Mouse (Mus musculus): ENCODE results near the gene Armc6. TPM values are rescaled to one million over a fixed set of nuclear protein-coding genes. Genes with fewer than 3 reads are reported as not detected.
A peak's percentile ranks its signal among the peaks of the same experiment; 100 is the strongest.

Gene Armc6
- 23.8 and 31.5 TPM in 2 replicates for polyA plus RNA-seq (2015; fragmentation: Nextera tagmentation; extraction: Ambion mirVana)

DNA sequence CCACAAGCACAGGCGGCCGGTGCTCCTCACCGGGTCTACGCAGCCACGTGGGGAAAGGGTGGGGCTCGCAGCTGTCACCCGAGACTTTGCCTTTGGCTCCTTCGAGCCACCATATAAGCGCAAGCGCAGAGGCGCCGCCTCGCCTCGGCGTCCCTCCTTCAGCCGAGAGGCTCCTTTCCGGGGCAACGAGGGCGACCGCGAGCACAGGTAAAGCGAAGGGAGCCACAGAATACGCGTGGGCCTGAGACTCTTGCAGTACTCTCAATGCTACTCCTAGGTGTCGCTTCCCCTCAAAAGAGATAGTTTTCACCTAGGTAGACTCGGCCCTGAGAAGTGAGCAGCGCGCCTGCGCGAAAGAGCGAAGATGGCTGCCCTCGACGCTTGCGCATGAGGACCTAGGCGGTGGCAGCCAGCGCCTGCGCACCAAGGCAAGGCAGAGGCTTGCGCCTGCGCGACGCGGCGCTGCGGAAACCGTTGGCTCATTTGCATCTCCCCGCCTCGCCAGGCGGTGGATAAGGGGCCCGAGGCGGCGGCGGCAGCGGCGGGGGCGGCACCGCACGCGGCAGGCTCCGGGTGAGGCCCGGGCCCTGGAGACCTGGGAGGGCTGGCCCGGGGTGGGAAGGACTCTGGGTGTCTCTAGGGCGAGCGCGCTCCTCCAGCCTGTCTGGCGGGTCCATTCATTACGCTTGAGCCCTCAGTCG, at the start of gene Armc6, which contains the start of gene Sugp2:
TSS of gene Armc6 (minus strand) at position 387 of the 701 bp plus-strand sequence.
TSS of gene Sugp2 (plus strand) at position 147 of the 701 bp plus-strand sequence.
- peak; percentile 97 for ATAC-seq (ENCODE audit: low FRiP score, low TSS enrichment)
- WGBS: under 1% methylated on average over 65 of the region's 67 CpGs
- peak within 1 kb of the TSS; percentile 85 for H3K4me2 ChIP-seq (replicated peaks; ENCODE audit: low read depth, low read length)

GRCm38 (mm10) chr8:70283136-70284077, 49.1 kb upstream of the Armc6 start:
- H3K4me2 ChIP-seq (replicated peaks; ENCODE audit: low read depth, low read length): peak overlapping the region; percentile 88
- H3K4me1 ChIP-seq (ENCODE audit: insufficient read depth, low read length): peaks cover 21% of the 10 kb centered on the region
- H3K27ac ChIP-seq (ENCODE audit: low read length): peak overlapping the region; percentile 77
- no peaks in the 10 kb centered on the region for H3K27me3 ChIP-seq (ENCODE audit: insufficient read depth, low read length)
- peak; percentile 60 for ATAC-seq (ENCODE audit: low FRiP score, low TSS enrichment)
- H3K9ac ChIP-seq (replicated peaks; ENCODE audit: low read length): peak overlapping the region; percentile 93
- peaks cover 36% of the 10 kb centered on the region for H3K36me3 ChIP-seq (ENCODE audit: insufficient read depth, low read length)
- H3K4me3 ChIP-seq (ENCODE audit: low read length): peak overlapping the region; percentile 78
- H3K9me3 ChIP-seq (ENCODE audit: low read length): 0 out of 2 replicates have a peak, but pooled peaks cover 2% of the 10 kb centered on the region
- under 1% methylated on average over 55 of the region's 55 CpGs for WGBS

More for the DNA sequence above, at the start of gene Armc6, which contains the start of gene Sugp2:
- H3K27ac ChIP-seq (ENCODE audit: low read length): peak within 1 kb of the TSS; percentile 94
- H3K36me3 ChIP-seq (ENCODE audit: insufficient read depth, low read length): peaks cover 28% of the 10 kb centered on the region; the same call in 1 of the 2 replicates
- no peaks in the 10 kb centered on the region for H3K27me3 ChIP-seq (ENCODE audit: insufficient read depth, low read length)
- no peaks in the 10 kb centered on the region for H3K9me3 ChIP-seq (ENCODE audit: low read length)
- H3K4me3 ChIP-seq (ENCODE audit: low read length): peak within 1 kb of the TSS; percentile 76
- peak within 1 kb of the TSS; percentile 88 for H3K9ac ChIP-seq (replicated peaks; ENCODE audit: low read length)
- peaks cover 21% of the 10 kb centered on the region for H3K4me1 ChIP-seq (ENCODE audit: insufficient read depth, low read length)

DNA sequence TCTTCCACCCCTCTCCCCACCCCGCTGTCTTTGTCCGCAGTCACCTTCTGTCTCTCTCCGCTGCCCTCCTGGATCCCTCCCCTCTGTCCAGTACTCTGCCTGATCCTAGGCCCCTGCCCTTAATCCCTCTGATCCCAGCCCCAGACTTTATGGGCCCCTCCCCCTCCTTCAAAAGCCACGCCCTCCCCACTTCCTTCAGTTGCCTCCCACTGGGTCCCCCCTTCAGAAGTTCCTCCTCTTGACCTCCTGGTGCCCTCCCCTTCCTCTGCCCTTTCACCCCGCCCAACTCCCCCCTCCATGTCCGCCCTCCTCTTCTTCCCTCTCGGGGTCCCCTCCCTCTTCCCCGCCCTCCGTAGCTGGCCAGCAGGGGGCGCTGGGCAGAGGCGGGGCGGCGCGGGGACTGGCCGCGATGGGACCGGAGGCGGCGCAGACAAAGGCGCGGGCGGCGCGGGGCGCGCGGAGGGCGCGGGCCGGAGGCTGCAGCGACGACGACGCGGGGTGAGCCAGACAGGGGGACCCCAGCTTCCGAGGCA, 48.4 kb upstream of the Armc6 start, which contains the start of gene Homer3:
TSS of gene Homer3 (plus strand) at position 225 of the 533 bp plus-strand sequence.
- Histone ChIP-seq H3K27ac (ENCODE audit: low read length) (peak within 1 kb of the TSS; percentile 77), H3K4me3 (ENCODE audit: low read length) (peak within 1 kb of the TSS; percentile 78), H3K36me3 (ENCODE audit: insufficient read depth, low read length) (peaks cover 28% of the 10 kb centered on the region), H3K27me3 (ENCODE audit: insufficient read depth, low read length) (no peaks in the 10 kb centered on the region), H3K9ac (replicated peaks; ENCODE audit: low read length) (peak within 1 kb of the TSS; percentile 93), H3K4me1 (ENCODE audit: insufficient read depth, low read length) (peaks cover 25% of the 10 kb centered on the region), H3K4me2 (replicated peaks; ENCODE audit: low read depth, low read length) (peak within 1 kb of the TSS; percentile 88), H3K9me3 (ENCODE audit: low read length) (0 out of 2 replicates have a peak, but pooled peaks cover 2% of the 10 kb centered on the region)
- peak; percentile 90 for ATAC-seq (ENCODE audit: low FRiP score, low TSS enrichment)
- WGBS: 0% methylated on average over 20 of the region's 36 CpGs

DNA sequence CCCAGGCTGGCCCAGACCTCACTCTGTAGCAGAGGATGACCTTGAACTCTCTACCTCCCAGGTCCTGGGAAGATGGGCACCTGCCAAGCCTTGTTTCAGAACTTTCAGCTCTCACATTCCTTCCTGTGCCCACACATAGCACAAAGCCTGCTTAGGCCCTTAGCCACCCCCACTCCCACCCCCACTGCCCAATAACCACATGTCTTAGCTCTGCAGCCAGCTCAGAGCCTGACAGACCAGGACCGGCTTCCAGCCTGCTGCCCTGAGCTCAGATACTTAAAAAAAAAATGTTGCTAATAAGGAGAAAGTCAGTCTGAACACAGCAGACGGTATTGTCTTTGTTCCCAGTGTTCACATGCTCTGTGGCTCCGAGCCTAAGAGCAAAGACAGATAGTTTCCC, 46.7 kb upstream of the Armc6 start:
- peak overlapping the region; percentile 44; the same call in 1 of the 2 replicates for H3K27ac ChIP-seq (ENCODE audit: low read length)
- no peak for ATAC-seq (ENCODE audit: low FRiP score, low TSS enrichment)
- WGBS: 49% methylated on average over 3 of the region's 3 CpGs
- no peak overlapping the region for H3K4me3 ChIP-seq (ENCODE audit: low read length)
- H3K36me3 ChIP-seq (ENCODE audit: insufficient read depth, low read length): peaks cover 14% of the 10 kb centered on the region
- H3K9ac ChIP-seq (replicated peaks; ENCODE audit: low read length): no peak overlapping the region; the same call in 1 of the 2 replicates
- H3K9me3 ChIP-seq (ENCODE audit: low read length): no peaks in the 10 kb centered on the region
- H3K27me3 ChIP-seq (ENCODE audit: insufficient read depth, low read length): no peaks in the 10 kb centered on the region
- H3K4me1 ChIP-seq (ENCODE audit: insufficient read depth, low read length): peaks cover 25% of the 10 kb centered on the region
- no peak overlapping the region for H3K4me2 ChIP-seq (replicated peaks; ENCODE audit: low read depth, low read length)

DNA sequence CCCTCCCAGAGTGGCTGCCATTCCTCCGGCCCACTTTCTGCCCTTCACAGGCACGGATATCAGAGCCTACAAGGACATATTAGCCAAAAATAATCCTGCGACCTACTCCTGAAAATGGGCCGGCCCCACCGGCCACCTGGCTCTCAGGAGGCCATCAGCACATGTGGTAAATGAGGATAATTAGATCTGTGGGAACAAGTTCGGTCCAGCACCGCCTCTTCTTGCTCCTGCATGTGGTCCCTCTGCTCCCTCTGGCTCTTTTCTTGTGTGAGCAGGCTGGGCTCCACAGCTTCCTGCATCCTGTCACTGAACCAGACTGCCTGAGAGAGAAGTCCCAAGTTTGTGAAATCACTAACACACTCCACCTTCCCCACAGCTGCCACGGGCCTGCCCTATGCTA, 45.0 kb upstream of the Armc6 start:
- no peak for ATAC-seq (ENCODE audit: low FRiP score, low TSS enrichment)

DNA sequence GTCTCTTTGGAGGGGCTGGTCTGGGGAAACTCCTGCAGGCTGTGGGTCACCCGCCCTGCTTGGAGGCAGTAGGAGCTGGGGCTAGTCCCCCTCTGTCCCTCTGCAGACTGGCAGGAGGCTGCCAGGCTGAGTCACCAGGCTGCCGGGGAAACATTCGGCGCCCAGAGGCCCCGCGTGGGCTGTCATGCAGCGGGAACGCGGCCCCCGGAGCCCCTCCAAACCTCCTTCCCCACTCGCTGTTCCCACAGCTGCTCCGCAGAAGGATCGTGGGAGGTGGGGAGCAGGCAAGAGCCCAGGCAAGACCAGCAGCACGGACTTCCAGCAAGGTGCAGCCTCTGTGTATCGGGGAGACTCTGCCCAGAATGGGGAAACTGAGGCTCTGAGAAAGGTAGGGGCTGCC, 43.9 kb upstream of the Armc6 start:
- Histone ChIP-seq H3K4me3 (ENCODE audit: low read length) (no peak overlapping the region), H3K4me1 (ENCODE audit: insufficient read depth, low read length) (peaks cover 15% of the 10 kb centered on the region), H3K9ac (replicated peaks; ENCODE audit: low read length) (no peak overlapping the region; the same call in 1 of the 2 replicates), H3K9me3 (ENCODE audit: low read length) (no peaks in the 10 kb centered on the region), H3K36me3 (ENCODE audit: insufficient read depth, low read length) (no peaks in the 10 kb centered on the region), H3K27ac (ENCODE audit: low read length) (no peak overlapping the region), H3K4me2 (replicated peaks; ENCODE audit: low read depth, low read length) (no peak overlapping the region), H3K27me3 (ENCODE audit: insufficient read depth, low read length) (no peaks in the 10 kb centered on the region)
- no peak for ATAC-seq (ENCODE audit: low FRiP score, low TSS enrichment)
- 50% methylated on average over 15 of the region's 15 CpGs for WGBS

More for the DNA sequence above, 45.0 kb upstream of the Armc6 start:
- Histone ChIP-seq H3K36me3 (ENCODE audit: insufficient read depth, low read length) (no peaks in the 10 kb centered on the region), H3K4me2 (replicated peaks; ENCODE audit: low read depth, low read length) (no peak overlapping the region), H3K9ac (replicated peaks; ENCODE audit: low read length) (no peak overlapping the region), H3K9me3 (ENCODE audit: low read length) (no peaks in the 10 kb centered on the region), H3K4me1 (ENCODE audit: insufficient read depth, low read length) (peaks cover 16% of the 10 kb centered on the region), H3K27me3 (ENCODE audit: insufficient read depth, low read length) (no peaks in the 10 kb centered on the region), H3K27ac (ENCODE audit: low read length) (no peak overlapping the region; the same call in 1 of the 2 replicates), H3K4me3 (ENCODE audit: low read length) (no peak overlapping the region)
- WGBS: 53% methylated on average over 8 of the region's 8 CpGs

- Histone ChIP-seq H3K27ac (ENCODE audit: low read length) (peak overlapping the region; percentile 64; the same call in 1 of the 2 replicates), H3K36me3 (ENCODE audit: insufficient read depth, low read length) (no peaks in the 10 kb centered on the region), H3K27me3 (ENCODE audit: insufficient read depth, low read length) (no peaks in the 10 kb centered on the region), H3K4me3 (ENCODE audit: low read length) (no peak overlapping the region), H3K4me2 (replicated peaks; ENCODE audit: low read depth, low read length) (no peak overlapping the region), H3K9me3 (ENCODE audit: low read length) (no peaks in the 10 kb centered on the region), H3K4me1 (ENCODE audit: insufficient read depth, low read length) (peaks cover 15% of the 10 kb centered on the region), H3K9ac (replicated peaks; ENCODE audit: low read length) (no peak overlapping the region)
- 81% methylated on average over 3 of the region's 3 CpGs for WGBS
- ATAC-seq (ENCODE audit: low FRiP score, low TSS enrichment): peak; percentile 64
These were observed 42.2 kb upstream of the Armc6 start for GRCm38 (mm10) chr8:70276476-70276875.

DNA sequence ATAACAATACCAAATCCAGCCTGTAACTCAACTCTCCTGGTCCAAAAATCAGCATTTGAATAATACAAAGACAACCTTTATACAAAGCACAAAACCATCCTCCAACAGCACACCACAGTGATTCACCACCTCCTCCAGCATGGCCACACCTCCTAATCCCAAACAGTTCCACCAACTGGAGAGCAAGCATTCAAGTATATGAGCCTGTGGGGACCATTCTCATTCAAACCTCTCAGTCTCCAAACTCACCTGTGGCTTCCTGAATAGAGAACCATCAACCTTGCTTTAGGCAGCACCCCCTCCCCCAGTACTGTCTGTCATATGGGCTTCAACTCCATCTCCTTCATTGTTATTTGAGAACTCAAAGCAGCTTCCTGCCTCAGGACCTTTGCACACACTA, 40.1 kb upstream of the Armc6 start:
- Histone ChIP-seq H3K36me3 (ENCODE audit: insufficient read depth, low read length) (no peaks in the 10 kb centered on the region), H3K4me2 (replicated peaks; ENCODE audit: low read depth, low read length) (no peak overlapping the region), H3K27ac (ENCODE audit: low read length) (no peak overlapping the region), H3K9me3 (ENCODE audit: low read length) (no peaks in the 10 kb centered on the region), H3K9ac (replicated peaks; ENCODE audit: low read length) (no peak overlapping the region), H3K4me3 (ENCODE audit: low read length) (no peak overlapping the region), H3K4me1 (ENCODE audit: insufficient read depth, low read length) (peaks cover 10% of the 10 kb centered on the region), H3K27me3 (ENCODE audit: insufficient read depth, low read length) (no peaks in the 10 kb centered on the region)
- ATAC-seq (ENCODE audit: low FRiP score, low TSS enrichment): no peak

DNA sequence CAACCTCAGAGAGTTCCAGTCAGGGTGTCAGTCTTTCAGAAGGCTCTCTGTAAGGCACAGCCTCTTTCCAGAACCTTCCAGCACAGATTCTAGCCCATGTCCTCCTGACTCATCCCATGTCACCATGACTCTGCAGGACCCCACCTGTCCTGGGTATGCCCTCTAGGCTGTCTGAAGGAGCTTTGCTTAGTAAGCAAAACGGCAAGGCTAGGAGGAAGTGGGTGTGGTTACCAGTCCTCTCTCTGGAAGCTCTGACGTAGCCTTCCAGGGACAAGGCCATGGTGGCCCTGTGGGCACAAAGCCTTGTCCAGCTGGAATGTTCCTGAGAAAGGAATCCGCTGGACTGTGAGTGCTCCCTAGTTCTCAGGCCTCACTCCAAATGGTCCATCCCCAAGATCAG, 38.7 kb upstream of the Armc6 start:
- Histone ChIP-seq H3K9me3 (ENCODE audit: low read length) (no peaks in the 10 kb centered on the region), H3K4me1 (ENCODE audit: insufficient read depth, low read length) (peaks cover 7% of the 10 kb centered on the region), H3K4me3 (ENCODE audit: low read length) (no peak overlapping the region), H3K4me2 (replicated peaks; ENCODE audit: low read depth, low read length) (no peak overlapping the region), H3K27ac (ENCODE audit: low read length) (peak overlapping the region; percentile 35; the same call in 1 of the 2 replicates), H3K36me3 (ENCODE audit: insufficient read depth, low read length) (no peaks in the 10 kb centered on the region), H3K9ac (replicated peaks; ENCODE audit: low read length) (no peak overlapping the region; the same call in 1 of the 2 replicates), H3K27me3 (ENCODE audit: insufficient read depth, low read length) (no peaks in the 10 kb centered on the region)
- ATAC-seq (ENCODE audit: low FRiP score, low TSS enrichment): peak; percentile 43; the same call in 1 of the 2 replicates
- 46% methylated on average over 3 of the region's 3 CpGs for WGBS

All from kidney, embryonic 16.5 days (tissue).